Mouse (Mus musculus) urinary bladder, postnatal 4 days (tissue): ENCODE data around the gene Gm4767.
"Not testable (repeated sequence)": the region's sequence is repeated elsewhere in the genome, so short reads cannot be mapped to it uniquely, and the experiment has no call there.

Source experiments
- DNase-seq, 2 experiments: peaks; one replicate each; pipeline ENCODE4 v3.0.0; 2021 to 2022; ENCODE audit warnings: low spot score in 2 of 2

Gm4767 gene

GRCm38 (mm10) chr10:81811899-81812298 lies at the start of gene Gm4767:
Gene Gm4767, plus strand, starts transcription at chr10:81812186.
- DNase-seq: not testable (repeated sequence)

- DNase-seq: not testable (repeated sequence)
Observed at GRCm38 (mm10) chr10:81770506-81771403, 41.2 kb upstream of the Gm4767 start, which contains the start of gene Gm3055. Gene Gm3055, minus strand, starts transcription at chr10:81771161.

GRCm38 (mm10) chr10:81771404-81771777 lies 40.6 kb upstream of the Gm4767 start:
- not testable (repeated sequence) for DNase-seq

GRCm38 (mm10) chr10:81846219-81846618 lies 34.2 kb downstream of the Gm4767 start:
- not testable (repeated sequence) for DNase-seq

GRCm38 (mm10) chr10:81863409-81864407 lies 51.7 kb downstream of the Gm4767 start, which contains the start of gene Gm32687:
Gene Gm32687, plus strand, starts transcription at chr10:81863934.
- not testable (repeated sequence) for DNase-seq
